Mouse (Mus musculus) heart, embryonic 10.5 days (tissue): ENCODE measurements around the gene Gm12845. TPM values are rescaled to one million over a fixed set of nuclear protein-coding genes. Genes with fewer than 3 reads are reported as not detected.
"Not testable (repeated sequence)": the region's sequence is repeated elsewhere in the genome, so short reads cannot be mapped to it uniquely, and the experiment has no call there.

Source experiments
- DNase-seq: peaks from one replicate; pipeline ENCODE4 v3.0.0-alpha.2; 2017; ENCODE audit warnings: low spot score
- H3K27ac ChIP-seq: fragments of 300-500 bp; sonication (generic); 2 replicates; pipeline ENCODE4 v1.5.1; 2016; ENCODE audit warnings: mild to moderate bottlenecking
- H3K27me3 ChIP-seq: fragments of 300-500 bp; sonication (generic); 2 replicates; pipeline ENCODE4 v1.6.1; 2016; ENCODE audit warnings: mild to moderate bottlenecking; ENCODE audit not compliant: poor library complexity, insufficient read depth, severe bottlenecking
- H3K36me3 ChIP-seq: fragments of 300-500 bp; sonication (generic); 2 replicates; pipeline ENCODE4 v1.6.1; 2016; ENCODE audit warnings: mild to moderate bottlenecking, moderate library complexity
- H3K4me1 ChIP-seq: fragments of 300-500 bp; sonication (generic); 2 replicates; pipeline ENCODE4 v1.6.1; 2016; ENCODE audit warnings: mild to moderate bottlenecking
- H3K4me3 ChIP-seq: fragments of 300-500 bp; sonication (generic); 2 replicates; pipeline ENCODE4 v1.5.1; 2016; ENCODE audit warnings: mild to moderate bottlenecking, moderate library complexity
- H3K9me3 ChIP-seq: fragments of 300-500 bp; sonication (generic); 2 replicates; pipeline ENCODE4 v1.6.1; 2016; ENCODE audit warnings: mild to moderate bottlenecking, moderate library complexity
- WGBS: fragments of 180-500 bp; shearing (Covaris S2); methylation state at CpG from one replicate; pipeline ENCODE4 v1.1.7; 2016; 5-methylcytosine and 5-hydroxymethylcytosine counted together
- polyA plus RNA-seq: library from polyadenylated mRNA; unstranded; fragments of >200 nt; fragmentation: Nextera tagmentation; extraction: Ambion mirVana; gene quantifications from 2 replicates; pipeline ENCODE4 v1.2.1, GENCODE M21; 2016

Gene Gm12845
- polyA plus RNA-seq, 1 experiment from 2014 or later: not detected

DNA sequence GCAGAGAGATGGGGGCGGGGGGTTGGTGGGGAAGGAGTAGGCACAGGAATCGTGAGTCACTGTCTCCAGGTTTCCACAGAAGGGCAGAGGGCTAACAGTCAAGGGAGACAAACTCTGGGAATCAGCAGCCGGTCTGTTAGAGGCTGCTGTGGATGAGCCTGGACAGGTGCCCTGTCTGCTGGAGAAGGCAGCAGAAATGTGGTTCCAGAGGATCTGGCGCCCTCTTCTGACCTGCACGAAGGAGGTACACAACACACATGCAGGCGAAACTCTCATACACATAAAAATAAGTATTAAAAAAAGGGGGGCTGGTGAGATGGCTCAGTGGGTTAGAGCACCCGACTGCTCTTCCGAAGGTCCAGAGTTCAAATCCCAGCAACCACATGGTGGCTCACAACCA, 13.3 kb downstream of the Gm12845 start:
- no peak overlapping the region for H3K4me3 ChIP-seq
- no peak for DNase-seq
- H3K27me3 ChIP-seq: no peaks in the 10 kb centered on the region
- H3K36me3 ChIP-seq: no peaks in the 10 kb centered on the region
- no peak overlapping the region for H3K27ac ChIP-seq
- H3K4me1 ChIP-seq: no peaks in the 10 kb centered on the region
- WGBS: 38% methylated on average over 8 of the region's 8 CpGs
- no peaks in the 10 kb centered on the region for H3K9me3 ChIP-seq

GRCm38 (mm10) chr4:117752469-117752868, 28.3 kb downstream of the Gm12845 start:
- H3K4me3 ChIP-seq, H3K27ac ChIP-seq, H3K9me3 ChIP-seq, H3K36me3 ChIP-seq, H3K27me3 ChIP-seq, H3K4me1 ChIP-seq, DNase-seq: not testable (repeated sequence)
- 58% methylated on average over 5 of the region's 5 CpGs for WGBS

GRCm38 (mm10) chr4:117760151-117760550, 35.9 kb downstream of the Gm12845 start:
- DNase-seq: no peak
- Histone ChIP-seq H3K27ac (no peak overlapping the region), H3K27me3 (no peaks in the 10 kb centered on the region), H3K9me3 (no peaks in the 10 kb centered on the region), H3K36me3 (no peaks in the 10 kb centered on the region), H3K4me3 (no peak overlapping the region), H3K4me1 (no peaks in the 10 kb centered on the region)
- WGBS: 87% methylated on average over 5 of the region's 5 CpGs

GRCm38 (mm10) chr4:117765416-117765815, 41.2 kb downstream of the Gm12845 start, which contains the start of gene Klf17:
Klf17 (minus strand) TSS chr4:117765648.
- DNase-seq: peak; percentile 62
- Histone ChIP-seq H3K36me3 (no peaks in the 10 kb centered on the region), H3K4me1 (no peaks in the 10 kb centered on the region), H3K4me3 (no peak within 1 kb of the TSS), H3K27ac (no peak within 1 kb of the TSS), H3K27me3 (no peaks in the 10 kb centered on the region), H3K9me3 (no peaks in the 10 kb centered on the region)
- 74% methylated on average over 11 of the region's 12 CpGs for WGBS

DNA sequence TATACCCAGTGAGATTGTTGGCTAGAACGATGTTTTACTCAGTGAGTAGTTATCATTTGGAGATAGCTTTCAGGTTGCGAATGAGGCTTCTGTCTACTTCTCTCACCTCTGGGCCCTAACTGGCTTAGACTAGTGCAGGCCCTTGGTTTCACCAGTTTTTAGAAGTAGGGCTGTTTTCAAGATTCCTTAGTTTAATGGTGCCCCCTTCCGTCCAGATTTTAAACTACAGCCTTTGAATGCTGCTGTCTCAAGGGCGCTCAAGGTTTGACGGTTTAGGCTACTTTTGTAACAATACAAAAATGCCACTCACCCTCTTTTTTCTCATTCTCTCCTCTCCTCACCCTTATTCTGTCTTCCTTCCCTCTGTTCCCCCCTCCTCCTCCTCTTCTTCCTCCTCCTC, 46.7 kb downstream of the Gm12845 start:
- no peaks in the 10 kb centered on the region for H3K4me1 ChIP-seq
- H3K36me3 ChIP-seq: no peaks in the 10 kb centered on the region
- WGBS: 16% methylated on average over 5 of the region's 5 CpGs
- no peak overlapping the region for H3K4me3 ChIP-seq
- no peaks in the 10 kb centered on the region for H3K27me3 ChIP-seq
- no peaks in the 10 kb centered on the region for H3K9me3 ChIP-seq
- H3K27ac ChIP-seq: no peak overlapping the region
- peak; percentile 11 for DNase-seq

- Histone ChIP-seq H3K27me3 (no peaks in the 10 kb centered on the region), H3K9me3 (no peaks in the 10 kb centered on the region), H3K4me1 (no peaks in the 10 kb centered on the region), H3K36me3 (no peaks in the 10 kb centered on the region), H3K27ac (no peak overlapping the region), H3K4me3 (no peak overlapping the region)
- 51% methylated on average over 9 of the region's 9 CpGs for WGBS
- no peak for DNase-seq
Measured at GRCm38 (mm10) chr4:117772960-117773359, 48.7 kb downstream of the Gm12845 start.

Other genes with a start within 250 kb of the Gm12845 start
- gene Rnf220, start 227.4 kb upstream of the Gm12845 start, polyA plus RNA-seq: 56.5 and 76.1 TPM in 2 replicates
- 108 and 118 TPM in 2 replicates for gene Eri3, start 174.0 kb upstream of the Gm12845 start, polyA plus RNA-seq
- 54.6 and 63.6 TPM in 2 replicates for gene Dmap1, start 42.1 kb upstream of the Gm12845 start, polyA plus RNA-seq
- gene Klf17, start 41.2 kb downstream of the Gm12845 start, polyA plus RNA-seq: 0.05 TPM in 1 of 2 replicates, not detected in the other
- gene Slc6a9, start 110.1 kb downstream of the Gm12845 start, polyA plus RNA-seq: 12.5 and 12.8 TPM in 2 replicates
- 0.79 and 1.0 TPM in 2 replicates for gene Ccdc24, start 148.1 kb downstream of the Gm12845 start, polyA plus RNA-seq
- 14.2 and 17.7 TPM in 2 replicates for gene B4galt2, start 159.1 kb downstream of the Gm12845 start, polyA plus RNA-seq
- gene Atp6v0b, start 162.9 kb downstream of the Gm12845 start, polyA plus RNA-seq: 208 and 209 TPM in 2 replicates
- gene Dph2, start 167.6 kb downstream of the Gm12845 start, polyA plus RNA-seq: 17.5 and 19.6 TPM in 2 replicates
- 45.9 and 57.1 TPM in 2 replicates for gene Ipo13, start 190.6 kb downstream of the Gm12845 start, polyA plus RNA-seq
- gene Artn, start 205.4 kb downstream of the Gm12845 start, polyA plus RNA-seq: 0.85 and 1.3 TPM in 2 replicates